Mouse (Mus musculus): ENCODE data around the gene Btbd9. TPM values are rescaled to one million over a fixed set of nuclear protein-coding genes. Genes with fewer than 3 reads are reported as not detected.

Gene Btbd9
- polyA plus RNA-seq, 2 experiments: 18.3 to 46.9 TPM

DNA sequence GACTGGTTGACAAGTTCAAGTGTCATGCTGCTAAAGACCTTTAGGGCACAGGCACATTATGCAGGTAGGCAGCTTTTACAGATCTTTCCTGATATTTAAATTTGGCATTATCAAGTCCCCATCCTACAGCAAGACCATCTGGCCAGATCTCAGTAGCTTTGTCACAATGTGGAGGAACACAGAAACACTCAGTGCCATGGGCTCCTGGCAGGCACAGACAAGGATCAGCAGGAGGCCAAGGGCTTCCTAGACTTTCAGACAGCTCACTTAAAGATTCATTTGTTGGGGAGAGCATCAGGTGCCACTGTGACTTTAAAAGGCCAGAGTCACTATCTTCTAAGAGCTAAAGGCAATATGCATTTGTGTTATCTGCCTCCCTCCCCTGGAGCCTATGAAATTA lies 293.3 kb downstream of the Btbd9 start:
- Histone ChIP-seq H3K4me1 (ENCODE audit: control insufficient read depth, insufficient read depth, low read length) (peaks cover 20% of the 10 kb centered on the region), H3K36me3 (ENCODE audit: control insufficient read depth, insufficient read depth, low read length) (no peaks in the 10 kb centered on the region), H3K9ac (ENCODE audit: low read depth, low read length, severe bottlenecking) (no peak overlapping the region), H3K9me3 (ENCODE audit: control insufficient read depth, low read length) (no peaks in the 10 kb centered on the region), H3K4me3 (replicated peaks; ENCODE audit: low read length) (no peak overlapping the region), H3K27ac (replicated peaks; ENCODE audit: low read depth, low read length) (no peak overlapping the region), H3K27me3 (ENCODE audit: control insufficient read depth, insufficient read depth, low read length) (no peaks in the 10 kb centered on the region), H3K4me2 (replicated peaks; ENCODE audit: low read depth, low read length, severe bottlenecking) (no peak overlapping the region)
- ATAC-seq (ENCODE audit: low FRiP score, low read depth) (no peak), DNase-seq (ENCODE audit: low spot score) (no peak)
- no peak for TF ChIP-seq POLR2A (IDR thresholded peaks at IDR 0.05; ENCODE audit: borderline replicate concordance, extremely low read depth, insufficient read depth, insufficient read length)

GRCm38 (mm10) chr17:30280323-30281118 lies 295.8 kb downstream of the Btbd9 start:
- Histone ChIP-seq H3K9me3 (ENCODE audit: control insufficient read depth, low read length) (no peaks in the 10 kb centered on the region), H3K27me3 (ENCODE audit: control insufficient read depth, insufficient read depth, low read length) (no peaks in the 10 kb centered on the region), H3K4me1 (ENCODE audit: control insufficient read depth, insufficient read depth, low read length) (peaks cover 12% of the 10 kb centered on the region; the same call in 1 of the 2 replicates), H3K4me2 (replicated peaks; ENCODE audit: low read depth, low read length, severe bottlenecking) (no peak overlapping the region), H3K36me3 (ENCODE audit: control insufficient read depth, insufficient read depth, low read length) (no peaks in the 10 kb centered on the region), H3K27ac (replicated peaks; ENCODE audit: low read depth, low read length) (no peak overlapping the region), H3K4me3 (replicated peaks; ENCODE audit: low read length) (no peak overlapping the region), H3K9ac (ENCODE audit: low read depth, low read length, severe bottlenecking) (no peak overlapping the region)
- no peak for ATAC-seq (ENCODE audit: low FRiP score, low read depth)
- 52% methylated on average over 7 of the region's 7 CpGs for WGBS
- no peak for DNase-seq (ENCODE audit: low spot score)
- no peak for TF ChIP-seq POLR2A (IDR thresholded peaks at IDR 0.05; ENCODE audit: borderline replicate concordance, extremely low read depth, insufficient read depth, insufficient read length)

- H3K27me3 ChIP-seq (ENCODE audit: control insufficient read depth, insufficient read depth, low read length): no peaks in the 10 kb centered on the region
- DNase-seq (ENCODE audit: low spot score) (no peak), ATAC-seq (ENCODE audit: low FRiP score, low read depth) (no peak)
- no peak overlapping the region for H3K27ac ChIP-seq (replicated peaks; ENCODE audit: low read depth, low read length)
- TF ChIP-seq POLR2A (IDR thresholded peaks at IDR 0.05; ENCODE audit: borderline replicate concordance, extremely low read depth, insufficient read depth, insufficient read length): no peak
- H3K9me3 ChIP-seq (ENCODE audit: control insufficient read depth, low read length): no peaks in the 10 kb centered on the region
- peaks cover 12% of the 10 kb centered on the region; the same call in 1 of the 2 replicates for H3K4me1 ChIP-seq (ENCODE audit: control insufficient read depth, insufficient read depth, low read length)
- no peak overlapping the region for H3K4me2 ChIP-seq (replicated peaks; ENCODE audit: low read depth, low read length, severe bottlenecking)
- no peaks in the 10 kb centered on the region for H3K36me3 ChIP-seq (ENCODE audit: control insufficient read depth, insufficient read depth, low read length)
- WGBS: 72% methylated on average over 5 of the region's 5 CpGs
- H3K9ac ChIP-seq (ENCODE audit: low read depth, low read length, severe bottlenecking): no peak overlapping the region
- H3K4me3 ChIP-seq (replicated peaks; ENCODE audit: low read length): no peak overlapping the region
These were observed 296.6 kb downstream of the Btbd9 start for GRCm38 (mm10) chr17:30279684-30280083.

DNA sequence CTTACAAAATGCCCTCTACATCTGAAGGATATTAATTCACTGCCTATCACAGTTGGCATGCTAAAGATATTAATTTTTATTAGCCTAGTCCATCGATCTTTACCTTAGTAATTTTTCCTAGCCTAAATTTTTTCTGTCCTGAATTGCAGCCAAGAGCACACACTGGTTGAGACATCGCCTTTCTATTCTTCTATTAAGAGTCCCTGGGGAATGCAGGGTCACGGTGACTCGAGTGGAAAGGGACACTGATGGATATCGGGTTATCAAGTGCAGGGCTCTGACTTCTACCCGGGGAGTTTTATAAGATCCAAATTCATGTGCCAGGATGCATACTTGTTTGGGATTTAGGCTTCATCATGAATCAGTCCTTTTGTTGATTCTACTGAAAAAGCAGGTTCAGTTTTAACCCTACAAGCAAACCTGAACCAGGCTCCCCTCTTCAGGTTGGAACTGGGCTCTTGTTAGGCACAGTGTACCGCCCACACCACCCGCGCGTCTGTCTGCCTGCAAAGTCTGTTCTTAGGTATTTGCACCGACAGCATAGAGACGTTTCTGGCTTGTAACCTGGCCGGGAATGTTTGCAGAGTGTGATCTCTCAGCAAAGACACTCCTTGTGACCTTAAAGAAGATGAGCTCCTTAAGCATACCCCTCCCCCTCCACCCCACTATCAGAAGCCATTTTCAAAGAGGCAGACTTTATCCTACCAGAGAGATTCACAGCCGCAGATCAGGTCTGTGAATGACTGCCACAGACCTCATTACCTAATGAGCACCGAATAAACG lies 297.5 kb downstream of the Btbd9 start:
- 33% methylated on average over 16 of the region's 16 CpGs for WGBS
- no peaks in the 10 kb centered on the region for H3K27me3 ChIP-seq (ENCODE audit: control insufficient read depth, insufficient read depth, low read length)
- no peak overlapping the region for H3K4me2 ChIP-seq (replicated peaks; ENCODE audit: low read depth, low read length, severe bottlenecking)

DNA sequence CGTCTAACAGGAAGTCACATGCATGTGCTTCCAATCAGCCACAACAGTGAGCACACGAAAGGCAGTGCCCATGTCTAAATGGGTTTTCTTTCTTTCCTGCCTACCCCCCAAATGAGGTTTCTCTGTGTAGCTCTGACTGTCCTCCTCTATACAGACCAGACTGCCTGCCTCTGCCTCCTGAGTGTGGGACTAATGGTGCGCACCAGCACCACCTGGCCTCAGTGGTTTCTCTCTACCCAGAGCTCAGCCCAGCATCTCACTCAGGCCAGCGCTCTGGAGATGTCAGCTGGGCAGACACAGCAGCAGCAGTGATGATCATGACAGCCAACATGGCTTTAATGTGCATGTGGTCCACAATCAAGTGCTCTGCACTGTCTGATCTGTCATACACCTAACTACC lies 299.8 kb downstream of the Btbd9 start:
- ATAC-seq (ENCODE audit: low FRiP score, low read depth): no peak
- WGBS: 71% methylated on average over 4 of the region's 4 CpGs

More for the DNA sequence above, 297.5 kb downstream of the Btbd9 start:
- Histone ChIP-seq H3K27ac (replicated peaks; ENCODE audit: low read depth, low read length) (no peak overlapping the region), H3K36me3 (ENCODE audit: control insufficient read depth, insufficient read depth, low read length) (0 out of 2 replicates have a peak, but pooled peaks cover 3% of the 10 kb centered on the region), H3K9me3 (ENCODE audit: control insufficient read depth, low read length) (no peaks in the 10 kb centered on the region), H3K4me1 (ENCODE audit: control insufficient read depth, insufficient read depth, low read length) (peaks cover 12% of the 10 kb centered on the region; the same call in 1 of the 2 replicates), H3K9ac (ENCODE audit: low read depth, low read length, severe bottlenecking) (no peak overlapping the region), H3K4me3 (replicated peaks; ENCODE audit: low read length) (no peak overlapping the region)
- DNase-seq (ENCODE audit: low spot score) (no peak), ATAC-seq (ENCODE audit: low FRiP score, low read depth) (no peak)
- TF ChIP-seq POLR2A (IDR thresholded peaks at IDR 0.05; ENCODE audit: borderline replicate concordance, extremely low read depth, insufficient read depth, insufficient read length): no peak

More for the DNA sequence above, 299.8 kb downstream of the Btbd9 start:
- Histone ChIP-seq H3K4me1 (ENCODE audit: control insufficient read depth, insufficient read depth, low read length) (peaks cover 9% of the 10 kb centered on the region; the same call in 1 of the 2 replicates), H3K9ac (ENCODE audit: low read depth, low read length, severe bottlenecking) (no peak overlapping the region), H3K4me3 (replicated peaks; ENCODE audit: low read length) (no peak overlapping the region), H3K36me3 (ENCODE audit: control insufficient read depth, insufficient read depth, low read length) (0 out of 2 replicates have a peak, but pooled peaks cover 3% of the 10 kb centered on the region), H3K27me3 (ENCODE audit: control insufficient read depth, insufficient read depth, low read length) (no peaks in the 10 kb centered on the region), H3K9me3 (ENCODE audit: control insufficient read depth, low read length) (no peaks in the 10 kb centered on the region), H3K4me2 (replicated peaks; ENCODE audit: low read depth, low read length, severe bottlenecking) (no peak overlapping the region), H3K27ac (replicated peaks; ENCODE audit: low read depth, low read length) (no peak overlapping the region)
- no peak for DNase-seq (ENCODE audit: low spot score)
- no peak for TF ChIP-seq POLR2A (IDR thresholded peaks at IDR 0.05; ENCODE audit: borderline replicate concordance, extremely low read depth, insufficient read depth, insufficient read length)

All from limb, embryonic 14.5 days (tissue).